Mouse (Mus musculus): ENCODE measurements around the gene Gm13124. TPM values are rescaled to one million over a fixed set of nuclear protein-coding genes. Genes with fewer than 3 reads are reported as not detected.

Gm13124 gene
- polyA plus RNA-seq, 1 experiment = not detected

DNA sequence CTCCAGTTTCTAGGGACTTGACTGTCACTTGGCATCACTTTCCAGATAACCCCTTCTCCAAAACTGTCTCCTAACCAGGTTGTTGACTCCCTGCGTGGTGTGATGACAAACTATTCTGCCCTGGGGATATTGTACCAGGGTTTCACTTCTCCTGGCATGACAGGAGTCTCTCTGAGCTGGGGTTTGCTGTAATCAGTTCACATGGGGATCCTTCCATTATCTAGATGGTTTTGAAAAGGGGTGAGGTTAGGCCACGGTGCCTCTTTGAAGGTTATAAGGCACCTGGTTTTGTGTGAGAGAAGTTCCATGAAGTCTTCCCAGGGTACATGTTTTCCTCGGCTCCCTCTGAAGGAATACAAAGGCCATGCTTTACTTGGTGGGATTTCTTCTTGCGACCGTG lies 45.4 kb downstream of the Gm13124 start, which contains the start of gene 9430007A20Rik:
TSS of gene 9430007A20Rik (plus strand) at position 301 of the 400 bp plus-strand sequence.
- H3K4me1 ChIP-seq (ENCODE audit: control insufficient read depth, insufficient read depth, low read length) = no peaks in the 10 kb centered on the region
- TF ChIP-seq POLR2A (IDR thresholded peaks at IDR 0.05; ENCODE audit: borderline replicate concordance, low read depth, low read length) = no peak
- TF ChIP-seq CTCF (IDR thresholded peaks at IDR 0.05; ENCODE audit: low read depth, low read length) = no peak
- H3K4me3 ChIP-seq (ENCODE audit: insufficient read depth, low read length) = no peak within 1 kb of the TSS
- no peak within 1 kb of the TSS for H3K27ac ChIP-seq (ENCODE audit: insufficient read depth, low read depth, low read length)

GRCm38 (mm10) chr4:144506518-144506917 lies 58.4 kb downstream of the Gm13124 start:
- Histone ChIP-seq H3K4me3 (ENCODE audit: insufficient read depth, low read length) (no peak overlapping the region), H3K4me1 (ENCODE audit: control insufficient read depth, insufficient read depth, low read length) (no peaks in the 10 kb centered on the region), H3K27ac (ENCODE audit: insufficient read depth, low read depth, low read length) (no peak overlapping the region)
- no peak for TF ChIP-seq POLR2A (IDR thresholded peaks at IDR 0.05; ENCODE audit: borderline replicate concordance, low read depth, low read length)

Other genes with a start within 250 kb of the Gm13124 start
- not detected in 2 replicates for gene Gm13128, start 234.9 kb downstream of the Gm13124 start, polyA plus RNA-seq (2012; ENCODE audit: insufficient read depth, insufficient read length, missing spikeins)
- gene Gm13119, start 207.2 kb downstream of the Gm13124 start, polyA plus RNA-seq (2012; ENCODE audit: insufficient read depth, insufficient read length, missing spikeins) = not detected in 2 replicates
- gene Pramef20, start 187.2 kb downstream of the Gm13124 start, polyA plus RNA-seq (2012; ENCODE audit: insufficient read depth, insufficient read length, missing spikeins) = not detected in 2 replicates
- gene Pramef12, start 156.7 kb downstream of the Gm13124 start, polyA plus RNA-seq (2012; ENCODE audit: insufficient read depth, insufficient read length, missing spikeins) = not detected in 2 replicates
- gene 1700012P22Rik, start 126.4 kb downstream of the Gm13124 start, polyA plus RNA-seq (2012; ENCODE audit: insufficient read depth, insufficient read length, missing spikeins) = not detected in 2 replicates
- gene Gm9944, start 111.8 kb downstream of the Gm13124 start, polyA plus RNA-seq (2012; ENCODE audit: insufficient read depth, insufficient read length, missing spikeins) = not detected in 2 replicates
- gene Aadacl3, start 101.4 kb downstream of the Gm13124 start, polyA plus RNA-seq (2012; ENCODE audit: insufficient read depth, insufficient read length, missing spikeins) = not detected in 2 replicates
- gene 9430007A20Rik, start 45.3 kb downstream of the Gm13124 start, polyA plus RNA-seq (2012; ENCODE audit: insufficient read depth, insufficient read length, missing spikeins) = not detected in 2 replicates
- not detected in 2 replicates for gene Aadacl4, start 48.6 kb upstream of the Gm13124 start, polyA plus RNA-seq (2012; ENCODE audit: insufficient read depth, insufficient read length, missing spikeins)
- not detected in 2 replicates for gene Gm436, start 121.2 kb upstream of the Gm13124 start, polyA plus RNA-seq (2012; ENCODE audit: insufficient read depth, insufficient read length, missing spikeins)
- gene Gm13178, start 156.3 kb upstream of the Gm13124 start, polyA plus RNA-seq (2012; ENCODE audit: insufficient read depth, insufficient read length, missing spikeins) = not detected in 2 replicates
- not detected in 2 replicates for gene Gm438, start 221.4 kb upstream of the Gm13124 start, polyA plus RNA-seq (2012; ENCODE audit: insufficient read depth, insufficient read length, missing spikeins)